Mouse (Mus musculus) layer of hippocampus, postnatal 10 days (tissue): ENCODE measurements around the gene Bdh2. TPM values are rescaled to one million over a fixed set of nuclear protein-coding genes. Genes with fewer than 3 reads are reported as not detected.
A peak's percentile ranks its signal among the peaks of the same experiment; 100 is the strongest.

Experiments
- DNase-seq, 2 experiments: peaks; one replicate each; pipeline ENCODE4 v3.0.0; 2021; ENCODE audit warnings: low spot score in 2 of 2
- total RNA-seq, 2 experiments: library from RNA; stranded (reverse); gene quantifications; 2 replicates each; pipeline ENCODE4 v1.2.3; 2021

The Bdh2 gene
- total RNA-seq, 2 experiments from 2014 or later, result 2.6 to 3.2 TPM

DNA sequence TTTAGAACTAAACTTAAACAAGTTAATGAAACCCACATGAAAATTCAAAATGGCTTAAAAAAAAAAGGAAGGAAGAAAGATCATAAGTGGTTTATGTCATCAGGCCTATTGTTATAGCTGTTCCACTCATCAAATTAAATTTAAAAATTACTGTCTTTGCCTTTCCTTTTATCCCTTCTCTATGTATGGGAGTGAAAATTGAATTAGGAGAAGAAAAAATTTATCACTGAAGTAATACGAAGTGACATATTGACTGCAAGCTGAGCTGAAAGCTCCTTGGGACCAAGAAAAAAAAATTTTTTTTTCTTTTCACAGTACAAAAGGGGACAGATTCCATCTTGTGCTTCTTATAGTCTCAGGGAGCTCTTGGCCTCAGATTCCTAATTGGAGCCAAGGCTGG, 14.5 kb downstream of the Bdh2 start:
- DNase-seq, result no peak

DNA sequence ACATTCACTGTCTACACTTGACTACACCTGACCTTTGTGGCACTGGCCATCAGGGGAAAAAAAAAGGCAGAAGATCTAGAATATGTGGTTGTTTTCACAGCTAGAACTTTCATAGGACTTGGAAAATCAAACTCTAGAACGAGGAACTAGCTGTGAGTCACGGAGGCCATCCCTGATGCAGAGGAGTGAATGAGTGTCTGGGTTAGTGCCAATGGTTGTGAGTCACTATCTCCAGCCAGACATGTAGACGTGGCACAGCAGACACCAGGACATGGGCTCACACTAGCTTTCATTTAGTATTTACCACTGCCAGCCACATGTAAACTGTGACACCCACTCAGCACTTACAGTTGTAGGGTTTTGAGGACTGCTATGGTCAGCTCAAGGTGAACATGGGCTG, 17.5 kb downstream of the Bdh2 start:
- DNase-seq, result no peak

DNA sequence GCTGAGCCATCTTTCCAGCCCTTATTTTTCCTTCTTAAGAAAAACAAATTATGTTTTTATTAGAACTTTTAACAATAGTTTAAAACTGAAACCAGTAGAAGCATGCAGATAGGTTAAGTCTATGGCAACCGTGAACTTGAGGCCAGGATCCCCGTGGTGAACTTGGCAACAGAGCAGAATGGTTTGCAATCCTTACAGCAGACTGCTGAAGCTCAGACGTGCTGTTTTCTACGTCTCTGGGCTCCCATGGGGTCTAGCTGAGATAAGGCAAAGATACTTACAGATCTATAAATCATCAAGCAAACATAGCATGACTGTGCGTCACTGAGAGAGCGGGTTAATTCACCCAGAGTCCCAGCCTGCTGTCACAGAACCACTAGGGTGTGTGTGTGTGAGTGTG, 19.1 kb downstream of the Bdh2 start:
- DNase-seq, result no peak

DNA sequence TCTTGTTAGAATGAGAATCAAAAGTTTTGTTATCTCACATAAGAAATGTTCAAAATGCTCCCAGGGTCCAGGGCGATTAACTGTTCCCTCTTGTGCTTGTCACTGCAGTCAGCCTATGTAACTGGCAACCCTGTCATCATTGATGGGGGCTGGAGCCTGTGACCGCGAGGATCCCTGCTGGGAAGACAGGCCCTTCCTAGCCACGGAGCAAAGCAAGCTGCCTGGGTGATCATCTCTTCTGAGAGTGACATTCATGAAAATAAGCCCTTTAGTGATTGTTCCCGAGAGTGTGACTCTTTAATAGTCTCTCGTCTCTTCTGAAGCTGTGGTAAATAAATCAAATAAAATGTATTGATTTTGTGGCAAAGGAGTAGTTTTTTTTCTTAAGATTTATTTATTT, 23.0 kb downstream of the Bdh2 start:
- DNase-seq, result no peak

DNA sequence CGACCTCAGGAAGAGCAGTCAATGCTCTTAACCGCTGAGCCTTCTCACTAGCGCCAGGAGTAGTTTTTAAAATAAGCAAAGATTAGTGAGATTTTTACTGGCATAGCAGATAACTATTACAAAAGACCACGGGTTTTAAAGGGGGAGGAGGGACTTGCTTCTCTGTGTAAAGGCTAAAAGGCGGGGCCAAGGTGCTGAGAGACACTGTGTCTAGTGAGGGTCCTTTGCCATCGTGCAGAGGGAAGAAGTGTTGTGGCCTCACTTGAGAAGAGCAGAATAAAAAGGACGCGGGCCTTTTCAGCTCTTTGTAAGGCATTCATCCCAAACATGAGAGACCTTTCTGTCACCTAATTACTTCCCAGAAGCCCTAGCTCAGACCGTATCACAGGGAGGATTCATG, 23.5 kb downstream of the Bdh2 start:
- no peak for DNase-seq

DNA sequence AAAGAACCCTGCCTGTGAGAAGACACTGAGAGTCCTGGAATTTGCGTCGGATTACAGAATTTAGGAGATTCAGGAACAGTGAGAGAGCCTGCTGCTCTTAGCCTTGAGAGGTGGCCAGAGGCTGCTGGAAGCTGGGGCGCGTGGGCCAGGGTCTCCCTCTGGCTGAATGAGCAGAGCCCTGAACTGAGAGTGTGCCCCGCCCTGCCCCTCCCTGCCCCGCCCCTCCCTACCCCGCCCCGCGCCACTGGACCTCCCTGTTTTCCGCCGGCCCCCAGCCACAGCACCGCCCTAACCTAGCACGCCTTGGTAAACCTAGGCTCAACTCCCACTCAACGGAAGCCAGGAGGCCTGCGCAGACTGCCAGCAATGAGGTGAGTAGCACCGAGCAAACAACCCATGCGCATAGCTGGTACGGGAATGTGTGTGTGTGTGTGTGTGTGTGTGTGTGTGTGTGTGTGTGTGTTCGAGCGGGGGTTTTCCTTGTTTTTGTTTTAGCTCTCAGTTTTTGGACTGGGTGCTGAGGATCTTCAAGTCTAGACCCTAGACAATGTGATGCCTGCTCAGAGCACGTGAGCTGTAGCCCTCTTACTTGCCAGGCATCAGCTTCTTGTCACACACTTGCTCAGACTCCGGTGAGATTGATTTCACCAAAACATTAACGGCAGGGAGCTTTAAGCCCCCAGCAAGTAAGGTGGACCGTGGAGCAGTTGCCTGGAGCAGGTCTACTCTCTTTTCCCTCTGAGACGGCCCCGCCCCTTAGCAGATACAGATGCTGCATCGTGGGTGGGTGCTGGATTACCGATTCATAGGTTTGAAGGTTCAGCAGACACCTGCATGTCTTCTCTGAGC, 26.6 kb downstream of the Bdh2 start, which contains the start of gene Slc9b2:
Gene Slc9b2, plus strand, starts transcription at position 290 of the 849 bp plus-strand sequence.
- DNase-seq, result peak in 1 of 2 experiments; percentile 23

DNA sequence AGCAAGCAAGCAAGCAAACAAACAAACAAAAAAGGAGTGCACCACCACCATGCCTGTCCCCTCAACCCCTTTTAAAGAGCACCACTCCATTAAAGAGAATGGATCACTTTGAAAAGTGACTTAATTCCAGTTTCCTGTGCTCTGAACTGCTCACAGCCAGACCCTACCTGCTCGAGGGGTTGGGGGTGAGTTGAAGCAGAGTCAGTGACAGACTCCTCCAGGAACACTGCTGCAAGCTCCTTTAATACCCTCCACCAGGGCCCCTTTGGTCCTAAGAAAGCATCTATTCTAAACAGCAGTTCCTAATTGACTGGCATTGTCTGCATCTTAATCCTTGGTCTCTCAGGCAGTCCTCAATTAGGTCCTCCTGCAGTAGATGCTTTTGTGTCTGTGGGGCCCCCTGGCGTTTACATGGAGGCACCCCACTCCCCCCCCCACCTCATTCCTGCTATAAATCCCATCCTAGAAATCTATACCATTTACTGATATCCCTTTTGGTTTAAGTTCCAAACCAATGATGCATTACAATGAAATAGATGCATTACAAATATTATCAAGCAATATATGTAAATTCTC, 32.0 kb downstream of the Bdh2 start:
- DNase-seq, result no peak

DNA sequence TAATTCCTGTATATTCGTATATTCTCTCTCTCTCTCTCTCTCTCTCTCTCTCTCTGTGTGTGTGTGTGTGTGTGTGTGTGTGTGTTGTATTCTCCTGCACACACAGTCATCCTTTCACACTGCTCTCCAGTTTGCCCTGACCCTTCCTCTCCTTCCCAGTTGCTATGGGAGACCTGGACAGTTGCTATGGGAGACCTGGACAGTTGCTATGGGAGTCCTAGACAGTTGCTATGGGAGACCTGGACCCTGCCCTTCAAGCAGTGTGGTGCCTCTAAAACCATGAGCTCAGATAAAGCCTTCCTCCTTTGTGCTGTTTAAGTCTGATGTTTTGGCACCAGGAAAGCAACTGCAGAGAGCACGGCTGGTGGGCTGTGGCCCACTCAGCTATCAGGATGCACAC, 32.7 kb downstream of the Bdh2 start:
- no peak for DNase-seq

DNA sequence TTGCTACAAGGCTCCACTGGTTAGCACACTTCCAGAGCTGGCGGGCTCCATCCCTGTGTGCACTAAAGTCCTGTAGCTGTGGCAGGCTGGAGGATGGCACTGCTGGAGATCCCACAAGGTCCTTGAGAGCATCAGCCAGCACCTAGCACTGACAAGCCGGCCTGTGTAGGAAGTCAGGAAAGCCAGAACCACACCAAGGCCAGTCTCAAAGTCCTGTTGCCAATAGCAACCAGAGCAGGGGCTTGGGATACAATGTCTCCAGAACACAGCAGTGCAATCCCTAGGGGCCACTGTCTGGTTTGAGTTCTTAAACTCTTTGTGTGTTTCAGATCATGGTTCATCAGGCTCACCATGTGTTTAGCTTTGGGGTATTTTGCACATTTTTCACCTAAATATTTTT, 33.8 kb downstream of the Bdh2 start:
- DNase-seq, result no peak

DNA sequence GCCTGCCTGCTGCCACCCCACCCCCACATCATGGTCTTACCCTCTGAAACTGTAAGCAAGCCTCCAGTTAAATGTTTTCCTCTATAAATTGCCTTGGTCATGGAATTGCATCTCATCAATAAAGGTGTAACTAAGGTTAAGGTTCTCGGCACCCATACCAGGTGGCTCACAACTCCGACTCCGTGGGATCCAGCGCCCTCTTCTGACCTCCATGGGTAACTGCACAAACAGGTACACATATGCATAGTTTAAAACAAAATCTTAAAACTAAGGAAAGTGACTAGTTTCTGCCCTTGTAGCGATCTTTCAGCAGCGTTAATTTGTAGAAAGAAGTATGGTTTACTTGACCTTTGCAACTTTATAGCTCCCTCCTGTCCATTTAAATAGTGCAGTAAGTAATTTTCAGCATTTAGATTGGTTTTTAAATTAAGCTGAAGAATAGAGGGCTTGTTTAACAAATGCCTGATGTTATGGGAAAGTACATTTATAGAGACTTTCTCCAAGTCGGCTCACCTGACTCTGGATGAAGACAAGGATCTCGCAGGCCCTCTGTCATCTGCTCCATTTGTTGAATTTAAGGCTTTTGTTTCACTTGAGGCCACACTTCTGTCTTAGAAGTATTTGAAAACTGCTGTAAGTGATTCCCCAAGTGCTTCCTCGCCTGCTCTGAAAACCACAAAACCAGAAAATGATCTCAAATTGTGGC, 34.9 kb downstream of the Bdh2 start:
- DNase-seq, result no peak

DNA sequence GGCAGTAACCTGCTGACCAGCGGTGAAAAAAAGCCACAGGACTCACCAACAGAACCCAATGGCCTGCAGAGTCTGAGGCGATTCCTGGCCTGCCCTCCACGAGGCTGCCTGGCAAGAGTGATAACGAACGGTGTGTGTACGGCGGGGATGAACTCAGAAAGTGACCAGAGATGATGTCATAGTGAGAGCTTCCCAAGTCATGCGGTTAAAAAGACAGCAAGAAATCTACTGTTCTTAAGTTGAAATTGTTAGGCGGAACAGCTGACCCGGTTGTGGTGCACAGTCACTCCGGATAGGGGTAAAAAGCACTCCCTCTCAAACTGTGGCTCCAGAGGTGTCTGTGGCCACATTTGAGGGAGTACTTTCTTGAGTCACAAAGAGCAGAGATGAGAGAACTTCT, 37.3 kb downstream of the Bdh2 start:
- DNase-seq, result no peak

DNA sequence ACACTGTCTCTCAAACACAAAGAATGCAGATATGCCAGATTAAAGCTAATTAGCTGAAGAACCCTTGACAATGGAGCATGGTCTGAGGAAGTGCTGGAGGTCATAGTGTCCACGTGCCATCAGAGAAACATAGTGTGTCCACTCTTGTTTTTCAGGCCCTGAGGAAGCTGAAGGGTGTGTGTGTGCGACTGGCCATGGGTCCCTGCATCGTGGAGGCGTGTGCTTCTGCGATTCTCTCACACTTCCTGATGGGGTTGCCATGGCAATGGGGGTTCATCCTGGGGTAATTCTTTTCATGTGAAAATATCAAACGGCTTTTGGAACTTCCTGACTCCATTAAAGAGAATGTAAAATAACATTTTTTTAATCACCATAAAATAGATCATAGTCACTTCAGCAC, 43.3 kb downstream of the Bdh2 start:
- peak; percentile 16 to 27 for DNase-seq

DNA sequence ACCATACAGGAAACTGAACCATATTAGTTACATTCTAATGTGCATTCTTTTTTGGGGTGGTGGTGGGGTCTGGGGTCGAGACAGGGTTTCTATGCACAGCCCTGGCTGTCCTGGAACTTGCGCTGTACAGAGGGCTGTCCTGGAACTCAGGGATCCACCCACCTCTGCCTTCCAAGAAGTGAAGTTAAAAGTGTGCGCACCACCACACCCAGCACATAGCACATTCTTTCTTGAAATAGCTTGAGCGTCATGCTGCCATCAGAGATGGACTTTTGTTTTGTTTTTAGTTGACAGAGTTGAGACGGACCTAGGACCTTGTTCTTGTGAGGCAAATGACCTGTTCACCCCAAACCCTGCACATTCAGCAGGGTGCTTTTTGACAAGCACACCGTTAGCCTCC, 46.2 kb downstream of the Bdh2 start:
- DNase-seq, result no peak

DNA sequence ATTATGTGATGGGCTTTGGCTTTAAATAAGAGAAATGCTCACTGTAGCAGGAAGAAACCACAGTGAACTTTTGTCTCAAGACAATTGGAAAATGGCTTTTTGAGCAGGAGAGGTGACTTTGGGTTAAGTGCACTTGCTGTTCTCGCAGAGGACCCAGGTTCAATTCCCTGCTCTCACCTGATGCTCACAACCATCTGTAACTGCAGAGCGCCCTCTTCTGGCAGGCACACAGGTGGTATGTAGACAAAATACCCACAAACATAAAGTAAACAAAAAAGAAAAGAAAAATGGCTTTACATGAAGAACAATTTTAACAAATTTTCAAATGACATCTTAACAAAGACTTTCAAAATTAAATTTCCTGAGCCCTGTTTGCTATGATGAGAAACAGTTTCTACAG, 46.6 kb downstream of the Bdh2 start:
- no peak for DNase-seq

DNA sequence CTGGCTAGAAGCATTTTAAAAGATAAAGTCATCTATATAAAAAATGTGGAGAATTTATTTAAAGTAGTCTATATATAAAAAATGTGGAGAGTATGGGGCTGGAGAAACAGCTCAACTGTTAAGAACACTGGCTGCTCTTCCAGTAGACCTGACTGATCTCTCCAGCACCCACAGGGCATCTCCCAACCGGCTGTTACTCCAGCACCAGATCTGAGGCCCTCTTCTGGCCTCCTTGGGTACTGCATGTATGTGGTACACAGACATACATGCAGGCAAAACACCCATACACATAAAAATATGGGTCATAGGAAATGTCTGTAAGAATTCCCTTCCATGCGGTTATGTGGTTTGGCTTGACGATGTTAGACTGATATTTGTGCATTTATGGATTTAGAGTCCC, 47.5 kb downstream of the Bdh2 start:
- peak; percentile 44 to 50 for DNase-seq

DNA sequence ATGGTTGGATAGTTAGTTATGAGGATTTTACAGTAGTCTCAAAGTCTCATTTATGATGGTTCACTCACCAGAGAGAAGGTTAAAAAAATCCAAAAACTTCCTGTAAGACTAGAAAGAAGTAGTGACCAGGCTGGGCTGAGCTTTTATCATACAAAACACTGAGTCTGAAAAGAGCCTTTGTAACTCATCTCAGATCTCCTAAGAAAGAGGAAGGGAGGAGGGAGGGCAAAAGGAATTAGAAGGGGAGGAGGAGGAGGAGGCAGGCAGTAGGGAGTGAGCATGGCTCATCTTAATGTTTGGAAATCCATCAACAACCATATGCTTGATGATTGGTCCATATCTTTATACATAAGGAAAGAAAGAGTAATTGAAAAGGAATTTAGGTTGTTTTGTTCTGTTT, 51.7 kb downstream of the Bdh2 start:
- no peak for DNase-seq

DNA sequence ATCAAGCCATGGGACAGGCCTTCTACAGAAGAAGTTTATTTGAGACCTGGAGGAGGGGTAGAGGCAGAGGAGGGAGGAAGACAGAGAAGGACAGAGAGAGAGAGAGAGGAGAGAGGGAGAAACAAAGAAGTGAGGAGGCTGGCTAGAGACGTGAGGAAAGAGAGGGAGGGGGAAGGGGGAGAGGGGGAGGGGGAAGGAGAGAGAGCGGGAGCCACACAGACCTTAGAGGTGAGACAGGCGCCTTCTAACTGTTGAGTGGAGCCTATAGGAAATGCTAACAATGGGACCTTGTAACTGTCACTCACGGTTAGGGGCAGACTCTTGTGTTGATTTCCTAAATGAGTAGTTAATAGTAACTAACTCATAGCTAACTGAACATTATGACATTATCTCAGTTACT, 52.7 kb downstream of the Bdh2 start:
- no peak for DNase-seq

DNA sequence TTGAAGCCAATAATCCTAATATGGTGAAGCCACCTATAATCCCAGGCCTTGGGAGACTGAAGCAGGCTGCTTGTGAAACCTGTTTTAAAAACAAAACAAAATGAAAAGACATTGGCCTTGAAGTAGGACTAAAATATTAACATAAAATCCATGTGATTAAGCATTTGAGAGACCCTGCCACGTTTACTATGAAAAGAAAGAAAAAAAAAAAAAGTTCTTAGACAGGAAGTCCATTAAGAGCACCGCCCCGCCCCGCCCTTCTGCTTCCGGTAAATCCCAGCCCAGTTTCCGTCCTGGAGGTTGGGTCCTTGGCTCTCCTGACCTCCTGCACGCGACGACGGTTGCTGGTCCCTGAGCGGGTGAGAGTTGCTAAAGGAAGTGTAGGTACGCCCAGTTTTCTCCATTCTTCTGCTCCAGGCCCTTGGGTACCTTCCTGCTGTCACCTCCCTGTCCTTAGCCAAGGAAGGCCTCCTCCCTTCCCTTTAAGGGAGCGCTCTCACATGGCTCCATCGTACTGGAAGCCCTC, 66.8 kb downstream of the Bdh2 start, which contains the start of gene Slc9b1:
Gene Slc9b1, plus strand, starts transcription at position 291 of the 526 bp plus-strand sequence.
- no peak for DNase-seq

DNA sequence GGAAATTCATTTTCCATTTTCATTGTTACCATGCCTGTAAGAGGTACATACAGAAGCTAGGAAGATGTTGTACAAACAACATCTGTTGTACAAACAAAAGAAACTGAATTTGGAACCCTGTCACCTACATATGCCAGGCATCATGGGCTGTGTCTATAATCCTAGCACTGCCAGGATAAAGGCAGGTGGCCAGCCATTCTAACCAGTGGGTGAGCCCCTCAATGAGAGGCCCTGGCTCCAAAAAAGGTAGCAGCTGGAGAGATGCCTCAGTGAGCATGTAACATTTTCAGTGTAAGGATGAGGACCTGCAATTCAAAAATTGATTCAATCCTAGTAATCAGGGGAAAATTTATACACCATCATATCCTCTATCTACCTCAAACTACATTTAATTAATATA, 68.0 kb downstream of the Bdh2 start:
- DNase-seq, result peak; percentile 8 to 16

DNA sequence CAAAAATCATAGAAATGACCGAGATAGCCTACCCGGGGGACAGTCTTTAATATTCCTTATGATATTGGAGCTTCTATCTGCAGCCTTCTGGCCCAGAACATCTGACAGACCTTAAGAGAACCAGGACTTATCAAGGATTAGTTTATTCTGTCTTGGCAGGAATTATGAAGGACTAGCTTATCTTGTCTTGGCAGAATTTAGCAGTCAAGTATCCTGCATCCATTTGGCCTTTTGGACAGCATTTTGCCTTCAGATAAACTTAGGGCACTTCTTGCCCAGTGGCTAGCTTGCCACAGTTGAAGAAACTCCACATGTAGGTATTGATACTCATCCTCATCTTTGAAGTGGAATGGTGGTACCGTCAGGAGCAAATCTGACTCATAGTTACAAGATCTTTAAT, 70.8 kb downstream of the Bdh2 start:
- DNase-seq, result no peak
